Mouse (Mus musculus) cortical plate, adult 2 months (tissue): ENCODE results near the gene Sept8. TPM values are rescaled to one million over a fixed set of nuclear protein-coding genes. Genes with fewer than 3 reads are reported as not detected.

Experiments used
- H3K27ac ChIP-seq: fragments of 200-500 bp; 2 replicates; pipeline ENCODE4 v1.5.1; 2012; ENCODE audit warnings: low read length, control low read depth, inconsistent platforms; ENCODE audit not compliant: insufficient read depth
- H3K4me1 ChIP-seq: fragments of 200-500 bp; 2 replicates; pipeline ENCODE4 v1.6.1; 2011; ENCODE audit warnings: low read length; ENCODE audit not compliant: control insufficient read depth, insufficient read depth
- H3K4me3 ChIP-seq: fragments of 200-500 bp; 2 replicates; pipeline ENCODE4 v1.5.1; 2011; ENCODE audit warnings: mild to moderate bottlenecking, low read length, control low read depth; ENCODE audit not compliant: insufficient read depth
- CTCF ChIP-seq: fragments of 200-500 bp; IDR thresholded peaks from 2 replicates; pipeline ENCODE4 v1.5.1; 2011; ENCODE audit warnings: mild to moderate bottlenecking, control low read depth, low read length; ENCODE audit not compliant: insufficient read depth; ENCODE audit errors: extremely low read depth
- POLR2A ChIP-seq: fragments of 200-500 bp; IDR thresholded peaks from 2 replicates; pipeline ENCODE4 v1.6.1; 2011; ENCODE audit warnings: mild to moderate bottlenecking, low read length, control low read depth; ENCODE audit not compliant: insufficient read depth; ENCODE audit errors: extremely low read depth
- polyA plus RNA-seq: library from polyadenylated mRNA; depleted of rRNA; stranded (reverse); fragments of >200 nt; gene quantifications from 2 replicates; pipeline ENCODE4 v1.2.3, GENCODE M21; 2012; rRNA removed

The Sept8 gene
- polyA plus RNA-seq, 1 experiment, result 379 TPM

DNA sequence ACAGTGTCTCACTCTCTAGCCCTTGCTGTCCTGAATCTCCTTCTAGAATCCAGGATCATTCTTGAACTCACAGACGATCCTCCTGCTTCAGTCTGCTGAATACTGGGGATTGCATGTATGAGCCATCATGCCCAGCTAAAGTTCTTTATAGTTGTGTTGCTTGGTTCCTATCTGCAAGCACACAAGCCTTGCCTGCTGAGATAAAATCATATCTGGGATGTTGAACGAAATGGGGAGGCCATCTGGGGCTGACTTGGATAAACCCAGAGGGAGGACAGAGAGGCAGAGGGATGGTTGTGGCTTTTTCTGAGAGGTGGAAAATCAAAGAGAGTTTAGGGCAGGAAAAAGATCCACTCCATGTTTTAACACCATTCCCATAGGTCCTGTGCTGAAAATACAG, 42.9 kb downstream of the Sept8 start:
- Histone ChIP-seq H3K4me3 (no peak overlapping the region), H3K4me1 (no peaks in the 10 kb centered on the region), H3K27ac (no peak overlapping the region)
- no peak for TF ChIP-seq CTCF
- no peak for TF ChIP-seq POLR2A

- Histone ChIP-seq H3K4me1 (peaks cover 3% of the 10 kb centered on the region), H3K4me3 (peak overlapping the region; percentile 48), H3K27ac (no peak overlapping the region)
- TF ChIP-seq CTCF, result no peak
- TF ChIP-seq POLR2A, result no peak
Measured at GRCm38 (mm10) chr11:53566646-53567045, 47.6 kb downstream of the Sept8 start.

GRCm38 (mm10) chr11:53567224-53568014, 48.4 kb downstream of the Sept8 start, which contains the start of gene Kif3a:
Kif3a (plus strand) TSS chr11:53567379.
- Histone ChIP-seq H3K4me3 (peak within 1 kb of the TSS; percentile 48), H3K4me1 (peaks cover 3% of the 10 kb centered on the region), H3K27ac (no peak within 1 kb of the TSS)
- TF ChIP-seq POLR2A, result peak; percentile 86
- no peak for TF ChIP-seq CTCF

DNA sequence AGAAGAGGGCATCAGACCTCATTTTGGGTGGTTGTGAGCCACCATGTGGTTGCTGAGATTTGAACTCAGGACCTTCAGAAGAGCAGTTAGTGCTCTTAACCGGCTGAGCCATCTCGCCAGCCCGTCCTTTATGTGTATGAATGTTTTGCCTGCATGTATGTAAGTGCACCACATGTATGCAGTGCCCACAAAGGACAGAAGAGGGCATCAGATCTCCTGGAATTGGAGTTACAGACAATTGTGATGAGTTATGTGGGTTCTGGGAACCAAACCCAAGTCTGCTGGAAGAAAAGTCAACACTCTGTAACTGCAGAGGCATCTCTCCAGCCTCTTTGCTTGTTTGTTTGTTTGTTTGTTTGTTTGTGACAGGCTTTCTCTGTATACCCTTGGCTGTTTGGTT, 61.5 kb downstream of the Sept8 start:
- H3K4me3 ChIP-seq, result no peak overlapping the region
- 0 out of 2 replicates have a peak, but pooled peaks cover 2% of the 10 kb centered on the region for H3K4me1 ChIP-seq
- TF ChIP-seq CTCF (no peak), POLR2A (no peak)
- H3K27ac ChIP-seq, result no peak overlapping the region

GRCm38 (mm10) chr11:53583151-53583550, 64.1 kb downstream of the Sept8 start:
- Histone ChIP-seq H3K4me3 (no peak overlapping the region), H3K27ac (no peak overlapping the region), H3K4me1 (0 out of 2 replicates have a peak, but pooled peaks cover 2% of the 10 kb centered on the region)
- TF ChIP-seq CTCF (peak; percentile 31; the same call in 1 of the 2 replicates), POLR2A (no peak)

DNA sequence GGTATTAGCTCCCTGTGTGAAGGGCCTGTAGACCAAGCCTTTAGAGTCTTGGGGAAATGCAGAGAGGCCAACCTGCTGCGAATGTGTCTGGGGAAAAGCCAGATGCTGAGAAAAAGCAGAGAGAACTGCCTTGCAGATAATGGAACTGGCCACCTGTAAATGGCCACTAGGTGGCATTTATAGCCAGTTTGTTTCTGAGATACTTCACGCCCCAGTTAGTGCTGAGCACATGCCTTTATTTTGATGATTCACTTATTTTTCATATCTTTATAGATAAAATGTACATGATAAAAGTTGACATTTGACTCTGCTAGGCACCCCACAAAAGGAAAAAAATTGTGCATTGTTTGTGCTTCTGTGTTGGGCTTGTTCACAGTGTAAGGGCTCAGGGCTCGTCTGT, 65.8 kb downstream of the Sept8 start:
- no peak for TF ChIP-seq POLR2A
- TF ChIP-seq CTCF, result peak; percentile 44
- Histone ChIP-seq H3K4me3 (no peak overlapping the region), H3K27ac (no peak overlapping the region), H3K4me1 (0 out of 2 replicates have a peak, but pooled peaks cover 2% of the 10 kb centered on the region)

- Histone ChIP-seq H3K4me3 (no peak overlapping the region), H3K4me1 (0 out of 2 replicates have a peak, but pooled peaks cover 2% of the 10 kb centered on the region), H3K27ac (no peak overlapping the region)
- TF ChIP-seq POLR2A (no peak), CTCF (no peak)
Measured at GRCm38 (mm10) chr11:53585510-53585909, 66.5 kb downstream of the Sept8 start.

GRCm38 (mm10) chr11:53588279-53588678, 69.2 kb downstream of the Sept8 start:
- no peak overlapping the region for H3K4me3 ChIP-seq
- TF ChIP-seq POLR2A (no peak), CTCF (no peak)
- 0 out of 2 replicates have a peak, but pooled peaks cover 2% of the 10 kb centered on the region for H3K4me1 ChIP-seq
- H3K27ac ChIP-seq, result no peak overlapping the region

GRCm38 (mm10) chr11:53590368-53590768, 71.3 kb downstream of the Sept8 start:
- Histone ChIP-seq H3K27ac (no peak overlapping the region), H3K4me1 (no peaks in the 10 kb centered on the region), H3K4me3 (no peak overlapping the region)
- TF ChIP-seq POLR2A, result no peak
- TF ChIP-seq CTCF, result peak; percentile 58

DNA sequence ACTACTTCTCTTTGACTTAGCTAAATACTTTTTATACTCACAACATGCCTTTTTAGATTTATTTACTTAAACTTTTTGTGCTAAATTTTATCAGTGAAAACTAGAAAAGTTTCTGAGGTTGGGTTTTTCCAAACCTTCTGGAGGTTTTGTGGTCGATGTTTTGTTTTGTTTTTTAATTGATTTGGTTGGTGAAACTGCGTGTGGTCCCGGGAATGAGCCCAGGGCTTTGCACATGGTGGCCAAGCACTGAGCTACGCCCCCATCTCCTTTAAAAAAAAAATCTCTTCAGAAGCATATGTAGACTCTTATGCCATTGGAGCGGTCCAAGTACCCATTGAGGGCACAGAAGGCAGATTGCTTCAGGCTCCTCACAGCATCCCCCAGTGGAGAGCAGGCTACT, 72.1 kb downstream of the Sept8 start:
- Histone ChIP-seq H3K27ac (no peak overlapping the region), H3K4me3 (no peak overlapping the region), H3K4me1 (no peaks in the 10 kb centered on the region)
- TF ChIP-seq CTCF (no peak), POLR2A (no peak)

Other genes with a start within 250 kb of the Sept8 start
- gene Hspa4, start 218.8 kb upstream of the Sept8 start, polyA plus RNA-seq, result 75.5 and 80.3 TPM in 2 replicates
- gene Zcchc10, start 194.6 kb upstream of the Sept8 start, polyA plus RNA-seq, result 11.0 and 11.2 TPM in 2 replicates
- gene Aff4, start 168.4 kb upstream of the Sept8 start, polyA plus RNA-seq, result 38.5 and 38.6 TPM in 2 replicates
- gene Leap2, start 96.1 kb upstream of the Sept8 start, polyA plus RNA-seq, result not detected in 2 replicates
- 413 and 414 TPM in 2 replicates for gene Uqcrq, start 88.4 kb upstream of the Sept8 start, polyA plus RNA-seq
- 2.2 and 2.3 TPM in 2 replicates for gene Gdf9, start 88.2 kb upstream of the Sept8 start, polyA plus RNA-seq
- 0.04 and 0.10 TPM in 2 replicates for gene Gm10447, start 62.1 kb upstream of the Sept8 start, polyA plus RNA-seq
- 6.5 and 6.8 TPM in 2 replicates for gene Shroom1, start 62.1 kb upstream of the Sept8 start, polyA plus RNA-seq
- not detected in 2 replicates for gene Gm9837, start 48.8 kb upstream of the Sept8 start, polyA plus RNA-seq
- 0.48 and 0.81 TPM in 2 replicates for gene Gm9945, start 39.1 kb upstream of the Sept8 start, polyA plus RNA-seq
- 54.0 and 56.1 TPM in 2 replicates for gene Sowaha, start 39.0 kb upstream of the Sept8 start, polyA plus RNA-seq
- gene Kif3a, start 48.1 kb downstream of the Sept8 start, polyA plus RNA-seq, result 98.7 and 107 TPM in 2 replicates
- gene Il4, start 99.4 kb downstream of the Sept8 start, polyA plus RNA-seq, result not detected in 2 replicates
- gene Il13, start 115.4 kb downstream of the Sept8 start, polyA plus RNA-seq, result not detected in 2 replicates
- 6.1 and 6.8 TPM in 2 replicates for gene Rad50, start 188.1 kb downstream of the Sept8 start, polyA plus RNA-seq
- gene Il5, start 201.5 kb downstream of the Sept8 start, polyA plus RNA-seq, result 0.15 and 0.34 TPM in 2 replicates